ENCODE assay signal across 11 mouse cellular contexts in the genomic region with DNA sequence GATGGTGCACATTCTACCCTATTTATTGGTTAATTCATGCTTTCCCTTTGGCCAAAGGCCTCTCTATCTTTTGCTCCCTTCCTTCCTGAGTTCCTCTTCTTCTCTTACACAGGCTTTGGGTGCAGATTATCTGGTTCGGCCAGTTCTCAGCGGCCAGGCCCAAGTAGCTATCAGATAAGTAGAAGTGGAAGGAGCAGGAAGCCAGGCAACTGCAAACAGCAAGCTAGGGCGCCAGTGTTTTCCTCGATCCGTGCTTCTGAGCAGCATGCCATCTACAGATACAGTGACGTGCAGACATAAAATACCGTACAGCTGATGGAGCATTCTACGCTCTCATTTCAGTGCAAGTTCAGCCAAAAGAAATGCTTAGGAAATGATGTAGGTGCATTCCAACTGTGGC. TPM values are rescaled to one million over a fixed set of nuclear protein-coding genes. Genes with fewer than 3 reads are reported as not detected.
DNase-seq lines count a peak whose midpoint lies in the region; ATAC-seq and TF ChIP-seq lines count a peak whose summit lies in the region.
"Had no signal": no experiment of that assay in that cellular context is flagged by ENCODE, and none has a peak within 500 bp of the region (broad histone marks: within the 10 kb centered on the region; RNA-seq: fewer than 3 reads in every experiment).

No protein-coding gene starts in this region.

- ATAC-seq in liver, postnatal 0 days: peak; percentile 88
- ATAC-seq: hindbrain, postnatal 0 days had no signal

- DNase-seq in kidney, adult 2 months: no peak
- DNase-seq in kidney, adult 11 months: no peak
- peak; percentile 32 for DNase-seq in brain, adult 2 months (ENCODE audit: low read depth, low spot score)
- DNase-seq in liver, postnatal 0 days: peak; percentile 48
- no peak for DNase-seq in layer of hippocampus, postnatal 36 days
- no peak for DNase-seq in T-cell, adult 2 months (ENCODE audit: low spot score)
- no peak for DNase-seq in embryo, embryonic 10 days (ENCODE audit: low spot score)
- DNase-seq: midbrain, embryonic 14.5 days; thymus, postnatal 25 days had no signal

- peaks cover 3% of the 10 kb centered on the region; the same call in 1 of the 2 replicates for H3K36me3 ChIP-seq in kidney, adult 2 months (ENCODE audit: control insufficient read depth, insufficient read depth, low read length)
- H3K36me3 ChIP-seq in erythroblast, embryonic 14.5 days (ENCODE audit: control insufficient read depth): peaks cover 26% of the 10 kb centered on the region
- H3K36me3 ChIP-seq in liver, postnatal 0 days (replicated peaks; ENCODE audit: insufficient read depth, low read length): peaks cover 13% of the 10 kb centered on the region

- 69% methylated on average over 8 of the region's 8 CpGs for WGBS in kidney, adult 2 months
- whole genome bisulfite sequencing in liver, postnatal 0 days (ENCODE audit: insufficient replicate concordance): 36% methylated on average over 8 of the region's 8 CpGs

- TF ChIP-seq EP300 in liver, postnatal 0 days (IDR thresholded peaks at IDR 0.05; ENCODE audit: low read depth): peak; percentile 95

- peaks cover 5% of the 10 kb centered on the region for H3K9me3 ChIP-seq in erythroblast, embryonic 14.5 days (ENCODE audit: control insufficient read depth, low read length)
- no peaks in the 10 kb centered on the region for H3K9me3 ChIP-seq in liver, postnatal 0 days (ENCODE audit: low read length)

- H3K4me1 ChIP-seq in kidney, adult 2 months (ENCODE audit: control insufficient read depth, insufficient read depth, low read length): peaks cover 23% of the 10 kb centered on the region
- H3K4me1 ChIP-seq in erythroblast, embryonic 14.5 days (ENCODE audit: control insufficient read depth): peaks cover 49% of the 10 kb centered on the region
- H3K4me1 ChIP-seq in liver, postnatal 0 days (ENCODE audit: insufficient read depth): peaks cover 13% of the 10 kb centered on the region

- H3K27ac ChIP-seq in kidney, adult 2 months (ENCODE audit: insufficient read depth, low read depth, low read length): peak overlapping the region; percentile 29; the same call in 1 of the 2 replicates
- peak overlapping the region; percentile 72 for H3K27ac ChIP-seq in liver, postnatal 0 days (ENCODE audit: low read depth)
- H3K27ac ChIP-seq: hindbrain, postnatal 0 days had no signal

- no peaks in the 10 kb centered on the region for H3K27me3 ChIP-seq in kidney, adult 2 months (replicated peaks; ENCODE audit: control insufficient read depth, insufficient read depth, low read length)
- no peaks in the 10 kb centered on the region for H3K27me3 ChIP-seq in erythroblast, embryonic 14.5 days (ENCODE audit: control insufficient read depth)
- no peaks in the 10 kb centered on the region for H3K27me3 ChIP-seq in liver, postnatal 0 days (ENCODE audit: insufficient read depth, low read length)

- 0 out of 2 replicates have a peak overlapping the region, but pooled peaks have one; percentile 17 for H3K9ac ChIP-seq in liver, postnatal 0 days (replicated peaks)

- TF ChIP-seq POLR2A in kidney, adult 2 months (IDR thresholded peaks at IDR 0.05; ENCODE audit: low read depth, low read length): no peak

- TF ChIP-seq CTCF in kidney, adult 2 months (conservative IDR thresholded peaks at IDR 0.05; ENCODE audit: insufficient read depth, insufficient read length, low read depth, low read length): no peak
- no peak for TF ChIP-seq CTCF in liver, postnatal 0 days (IDR thresholded peaks at IDR 0.05; ENCODE audit: low read depth)

- H3K4me3 ChIP-seq in kidney, adult 2 months (ENCODE audit: insufficient read depth, low read depth, low read length): no peak overlapping the region
- H3K4me3 ChIP-seq in erythroblast, embryonic 14.5 days (replicated peaks): peak overlapping the region; percentile 58
- 0 out of 2 replicates have a peak overlapping the region, but pooled peaks have one; percentile 16 for H3K4me3 ChIP-seq in liver, postnatal 0 days (ENCODE audit: low read depth, low read length)

- peak overlapping the region; percentile 60 for H3K4me2 ChIP-seq in liver, postnatal 0 days (ENCODE audit: low read depth, low read length)

RNA-seq across cellular contexts. Expression of a gene that starts 24.5 kb away (rescaled TPM):
- 39.7 and 49.2 TPM in 2 replicates for polyA plus RNA-seq in kidney, adult 2 months (2012; rRNA removed)
- polyA plus RNA-seq in erythroblast, embryonic 14.5 days (2012): 0.18 and 0.23 TPM in 2 replicates
- polyA plus RNA-seq in liver, postnatal 0 days (2015; fragmentation: Nextera tagmentation; extraction: Ambion mirVana): 4.4 and 5.0 TPM in 2 replicates
- 100 to 1,000 TPM; 116 to 122 TPM for total RNA-seq in layer of hippocampus, postnatal 36 days (2021)

Comparison
In these comparisons a context has a peak if more than half of its experiments do, and no peak if none do; other contexts are left out.
1. DNase-seq: peak in brain, adult 2 months (single experiment) and liver, postnatal 0 days (single experiment); none in kidney, adult 2 months (single experiment), kidney, adult 11 months (single experiment), layer of hippocampus, postnatal 36 days (0 of 2), T-cell, adult 2 months (single experiment) and embryo, embryonic 10 days (single experiment).